Mouse (Mus musculus): ENCODE data around the gene Gm36176. TPM values are rescaled to one million over a fixed set of nuclear protein-coding genes. Genes with fewer than 3 reads are reported as not detected.

Gm36176 gene
- polyA plus RNA-seq, 1 experiment from 2014 or later = not detected

- no peaks in the 10 kb centered on the region for H3K36me3 ChIP-seq
- no peaks in the 10 kb centered on the region for H3K4me1 ChIP-seq
- no peak overlapping the region for H3K9ac ChIP-seq
- 0 out of 2 replicates have a peak, but pooled peaks cover 9% of the 10 kb centered on the region for H3K27me3 ChIP-seq (replicated peaks)
- no peak overlapping the region for H3K27ac ChIP-seq
- no peak overlapping the region for H3K4me2 ChIP-seq
- 0 out of 2 replicates have a peak, but pooled peaks cover 3% of the 10 kb centered on the region for H3K9me3 ChIP-seq (replicated peaks)
- no peak for ATAC-seq
- WGBS (ENCODE audit: insufficient replicate concordance) = 44% methylated on average over 12 of the region's 12 CpGs
- no peak overlapping the region for H3K4me3 ChIP-seq
Measured at GRCm38 (mm10) chr10:77886007-77886747, 39.6 kb downstream of the Gm36176 start.

GRCm38 (mm10) chr10:77890987-77891565, 44.5 kb downstream of the Gm36176 start:
- 0 out of 2 replicates have a peak, but pooled peaks cover 6% of the 10 kb centered on the region for H3K27me3 ChIP-seq (replicated peaks)
- H3K4me3 ChIP-seq = no peak overlapping the region
- H3K4me1 ChIP-seq = no peaks in the 10 kb centered on the region
- H3K9me3 ChIP-seq (replicated peaks) = no peaks in the 10 kb centered on the region
- H3K27ac ChIP-seq = no peak overlapping the region
- ATAC-seq = no peak
- no peak overlapping the region for H3K4me2 ChIP-seq
- WGBS (ENCODE audit: insufficient replicate concordance) = 61% methylated on average over 8 of the region's 8 CpGs
- no peaks in the 10 kb centered on the region for H3K36me3 ChIP-seq
- H3K9ac ChIP-seq = no peak overlapping the region

DNA sequence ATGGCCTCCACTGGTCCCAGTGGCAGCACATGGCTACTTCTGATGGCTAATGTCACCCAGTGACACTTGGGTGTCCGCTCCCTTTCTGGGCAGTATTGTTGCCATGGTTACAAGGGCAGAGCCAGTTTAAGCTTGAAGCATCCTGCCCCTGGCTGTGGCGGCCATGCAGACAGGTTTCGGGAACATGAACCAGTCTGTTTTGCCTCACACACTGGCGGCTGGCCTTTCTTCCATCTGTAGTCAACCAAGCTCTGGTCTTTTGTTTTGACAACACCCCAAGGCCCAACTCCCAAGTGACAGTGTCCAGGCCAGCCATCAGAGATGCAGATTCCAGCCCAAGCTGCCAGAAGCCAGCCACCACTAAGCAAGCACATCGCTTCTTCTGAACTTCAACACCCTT, 49.0 kb downstream of the Gm36176 start:
- H3K27ac ChIP-seq = no peak overlapping the region

More for the DNA sequence above, 49.0 kb downstream of the Gm36176 start:
- peaks cover 13% of the 10 kb centered on the region for H3K27me3 ChIP-seq (replicated peaks)
- no peak overlapping the region for H3K9ac ChIP-seq
- H3K4me3 ChIP-seq = no peak overlapping the region
- 60% methylated on average over 5 of the region's 5 CpGs for WGBS (ENCODE audit: insufficient replicate concordance)
- no peaks in the 10 kb centered on the region for H3K9me3 ChIP-seq (replicated peaks)
- no peak for ATAC-seq
- no peaks in the 10 kb centered on the region for H3K4me1 ChIP-seq
- no peak overlapping the region for H3K4me2 ChIP-seq
- H3K36me3 ChIP-seq = no peaks in the 10 kb centered on the region

Other genes with a start within 250 kb of the Gm36176 start
- gene Sumo3, start 240.7 kb upstream of the Gm36176 start, polyA plus RNA-seq (2016; fragmentation: Nextera tagmentation; extraction: Ambion mirVana) = 138 and 146 TPM in 2 replicates
- 5.1 TPM in 1 of 2 replicates, not detected in the other for gene Gm49325, start 240.6 kb upstream of the Gm36176 start, polyA plus RNA-seq (2016; fragmentation: Nextera tagmentation; extraction: Ambion mirVana)
- gene Ube2g2, start 224.5 kb upstream of the Gm36176 start, polyA plus RNA-seq (2016; fragmentation: Nextera tagmentation; extraction: Ambion mirVana) = 55.7 and 59.9 TPM in 2 replicates
- 0.05 TPM in 1 of 2 replicates, not detected in the other for gene Tspear, start 160.2 kb upstream of the Gm36176 start, polyA plus RNA-seq (2016; fragmentation: Nextera tagmentation; extraction: Ambion mirVana)
- gene Gm19402, start 156.0 kb upstream of the Gm36176 start, polyA plus RNA-seq (2016; fragmentation: Nextera tagmentation; extraction: Ambion mirVana) = not detected in 2 replicates
- not detected in 2 replicates for gene Gm9508, start 149.6 kb upstream of the Gm36176 start, polyA plus RNA-seq (2016; fragmentation: Nextera tagmentation; extraction: Ambion mirVana)
- not detected in 2 replicates for gene Gm10272, start 140.2 kb upstream of the Gm36176 start, polyA plus RNA-seq (2016; fragmentation: Nextera tagmentation; extraction: Ambion mirVana)
- gene Gm10024, start 135.3 kb upstream of the Gm36176 start, polyA plus RNA-seq (2016; fragmentation: Nextera tagmentation; extraction: Ambion mirVana) = not detected in 2 replicates
- not detected in 2 replicates for gene Gm10142, start 131.0 kb upstream of the Gm36176 start, polyA plus RNA-seq (2016; fragmentation: Nextera tagmentation; extraction: Ambion mirVana)
- gene Krtap12-1, start 126.2 kb upstream of the Gm36176 start, polyA plus RNA-seq (2016; fragmentation: Nextera tagmentation; extraction: Ambion mirVana) = not detected in 2 replicates
- gene Gm10100, start 120.3 kb upstream of the Gm36176 start, polyA plus RNA-seq (2016; fragmentation: Nextera tagmentation; extraction: Ambion mirVana) = not detected in 2 replicates
- gene Gm18596, start 104.2 kb upstream of the Gm36176 start, polyA plus RNA-seq (2016; fragmentation: Nextera tagmentation; extraction: Ambion mirVana) = not detected in 2 replicates
- gene Gm9736, start 95.4 kb upstream of the Gm36176 start, polyA plus RNA-seq (2016; fragmentation: Nextera tagmentation; extraction: Ambion mirVana) = not detected in 2 replicates
- not detected in 2 replicates for gene Gm3233, start 87.1 kb upstream of the Gm36176 start, polyA plus RNA-seq (2016; fragmentation: Nextera tagmentation; extraction: Ambion mirVana)
- not detected in 2 replicates for gene Gm3238, start 75.5 kb upstream of the Gm36176 start, polyA plus RNA-seq (2016; fragmentation: Nextera tagmentation; extraction: Ambion mirVana)
- gene Gm7138, start 69.9 kb upstream of the Gm36176 start, polyA plus RNA-seq (2016; fragmentation: Nextera tagmentation; extraction: Ambion mirVana) = not detected in 2 replicates
- gene Gm3250, start 64.3 kb upstream of the Gm36176 start, polyA plus RNA-seq (2016; fragmentation: Nextera tagmentation; extraction: Ambion mirVana) = not detected in 2 replicates
- not detected in 2 replicates for gene Gm7137, start 58.6 kb upstream of the Gm36176 start, polyA plus RNA-seq (2016; fragmentation: Nextera tagmentation; extraction: Ambion mirVana)
- not detected in 2 replicates for gene Gm9639, start 51.7 kb upstream of the Gm36176 start, polyA plus RNA-seq (2016; fragmentation: Nextera tagmentation; extraction: Ambion mirVana)
- gene Gm19668, start 47.7 kb upstream of the Gm36176 start, polyA plus RNA-seq (2016; fragmentation: Nextera tagmentation; extraction: Ambion mirVana) = not detected in 2 replicates
- gene Gm9507, start 35.0 kb upstream of the Gm36176 start, polyA plus RNA-seq (2016; fragmentation: Nextera tagmentation; extraction: Ambion mirVana) = not detected in 2 replicates
- not detected in 2 replicates for gene Gm2696, start 32.1 kb upstream of the Gm36176 start, polyA plus RNA-seq (2016; fragmentation: Nextera tagmentation; extraction: Ambion mirVana)
- gene Krtap10-4, start 19.7 kb upstream of the Gm36176 start, polyA plus RNA-seq (2016; fragmentation: Nextera tagmentation; extraction: Ambion mirVana) = not detected in 2 replicates
- gene Krtap10-10, start 10.9 kb upstream of the Gm36176 start, polyA plus RNA-seq (2016; fragmentation: Nextera tagmentation; extraction: Ambion mirVana) = not detected in 2 replicates
- not detected in 2 replicates for gene Gm10318, start 6.1 kb downstream of the Gm36176 start, polyA plus RNA-seq (2016; fragmentation: Nextera tagmentation; extraction: Ambion mirVana)
- not detected in 2 replicates for gene Gm3285, start 15.2 kb downstream of the Gm36176 start, polyA plus RNA-seq (2016; fragmentation: Nextera tagmentation; extraction: Ambion mirVana)
- gene Lrrc3, start 55.7 kb downstream of the Gm36176 start, polyA plus RNA-seq (2016; fragmentation: Nextera tagmentation; extraction: Ambion mirVana) = 8.5 and 8.7 TPM in 2 replicates
- 1.1 and 1.2 TPM in 2 replicates for gene Trpm2, start 123.8 kb downstream of the Gm36176 start, polyA plus RNA-seq (2016; fragmentation: Nextera tagmentation; extraction: Ambion mirVana)
- 6.7 and 6.9 TPM in 2 replicates for gene 1810043G02Rik, start 131.7 kb downstream of the Gm36176 start, polyA plus RNA-seq (2016; fragmentation: Nextera tagmentation; extraction: Ambion mirVana)
- gene Pfkl, start 163.3 kb downstream of the Gm36176 start, polyA plus RNA-seq (2016; fragmentation: Nextera tagmentation; extraction: Ambion mirVana) = 152 and 157 TPM in 2 replicates
- gene Dnmt3l, start 195.1 kb downstream of the Gm36176 start, polyA plus RNA-seq (2016; fragmentation: Nextera tagmentation; extraction: Ambion mirVana) = not detected in 2 replicates
- gene Aire, start 196.8 kb downstream of the Gm36176 start, polyA plus RNA-seq (2016; fragmentation: Nextera tagmentation; extraction: Ambion mirVana) = 0.06 TPM in 1 of 2 replicates, not detected in the other
- 2.9 and 3.2 TPM in 2 replicates for gene Icosl, start 222.5 kb downstream of the Gm36176 start, polyA plus RNA-seq (2016; fragmentation: Nextera tagmentation; extraction: Ambion mirVana)

Data from liver, embryonic 12.5 days (tissue).